Mouse (Mus musculus): Measurements from ENCODE around the gene Cd4.
A peak's percentile ranks its signal among the peaks of the same experiment; 100 is the strongest.

Gene Cd4

DNA sequence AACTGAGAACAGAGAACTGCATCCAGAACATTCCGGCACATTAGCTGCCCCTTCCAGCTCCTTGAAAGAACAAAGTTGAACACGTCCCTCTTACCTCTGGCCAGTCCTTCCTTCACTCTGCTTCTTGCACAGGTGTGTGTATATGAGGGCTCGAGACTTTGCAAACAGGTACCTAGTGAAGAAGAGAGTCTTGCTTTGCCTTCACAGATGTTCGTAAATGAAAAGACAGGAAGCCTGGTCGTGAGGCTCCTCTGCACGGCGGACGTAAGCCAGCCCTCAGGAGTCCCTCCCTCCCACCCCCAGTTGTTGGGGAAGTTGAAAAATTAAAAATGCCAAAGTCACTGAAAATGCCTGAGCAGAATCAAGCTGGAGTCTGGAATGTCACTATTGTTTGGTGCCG lies at the start of gene Cd4:
Cd4 (minus strand) TSS at position 236 of the 400 bp plus-strand sequence.
- Histone ChIP-seq H3K27me3 (ENCODE audit: control insufficient read depth, insufficient read depth, low read length, poor library complexity, severe bottlenecking) (no peaks in the 10 kb centered on the region), H3K36me3 (ENCODE audit: control insufficient read depth, insufficient read depth, low read length, poor library complexity, severe bottlenecking) (no peaks in the 10 kb centered on the region)
- no peak for DNase-seq (ENCODE audit: low read depth, low spot score)

DNA sequence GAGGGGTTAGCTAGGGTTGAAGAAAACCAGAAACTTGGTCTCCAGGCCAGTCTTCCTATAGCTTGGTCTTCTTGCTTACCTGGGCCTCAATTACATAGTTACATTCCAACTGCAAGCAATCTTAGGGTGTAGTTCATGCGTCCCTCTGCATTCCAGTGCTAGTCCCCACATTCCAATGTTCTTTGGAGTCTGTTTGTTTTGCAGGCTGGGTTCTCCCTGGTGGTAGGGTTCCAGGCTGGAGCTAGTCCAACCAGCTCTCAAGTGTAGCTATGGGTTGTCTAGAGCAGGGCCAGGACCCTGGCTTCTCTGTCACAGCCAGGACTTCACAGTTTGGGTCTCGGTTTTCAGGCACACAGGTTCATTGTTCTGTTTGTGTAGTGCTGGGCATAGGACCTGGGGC lies 49.5 kb upstream of the Cd4 start:
- Histone ChIP-seq H3K36me3 (ENCODE audit: control insufficient read depth, insufficient read depth, low read length, poor library complexity, severe bottlenecking) (peaks cover 11% of the 10 kb centered on the region), H3K27me3 (ENCODE audit: control insufficient read depth, insufficient read depth, low read length, poor library complexity, severe bottlenecking) (no peaks in the 10 kb centered on the region; the same call in 1 of the 2 replicates)
- no peak for DNase-seq (ENCODE audit: low read depth, low spot score)

DNA sequence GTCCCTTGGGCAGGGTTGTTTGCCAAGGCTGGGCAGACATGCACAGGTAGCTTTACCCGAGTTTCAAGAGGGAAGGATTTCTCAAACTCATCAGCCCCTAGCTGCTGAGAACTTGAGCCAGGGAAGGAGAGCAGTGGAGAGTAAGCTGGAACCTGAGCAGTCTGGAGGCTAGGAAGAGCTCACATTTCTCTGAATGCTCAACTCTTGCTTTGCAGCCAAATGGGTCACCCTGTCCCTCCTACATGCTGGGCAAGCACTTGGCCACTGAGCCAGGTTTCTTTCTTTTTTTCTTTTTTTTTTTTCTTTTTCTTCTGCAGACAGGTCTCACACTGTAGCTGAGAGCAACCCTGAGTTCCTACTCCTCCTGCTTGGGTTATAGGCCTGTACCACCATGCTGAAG lies 48.7 kb upstream of the Cd4 start:
- Histone ChIP-seq H3K36me3 (ENCODE audit: control insufficient read depth, insufficient read depth, low read length, poor library complexity, severe bottlenecking) (peaks cover 11% of the 10 kb centered on the region), H3K27me3 (ENCODE audit: control insufficient read depth, insufficient read depth, low read length, poor library complexity, severe bottlenecking) (no peaks in the 10 kb centered on the region; the same call in 1 of the 2 replicates)
- DNase-seq (ENCODE audit: low read depth, low spot score) = no peak

DNA sequence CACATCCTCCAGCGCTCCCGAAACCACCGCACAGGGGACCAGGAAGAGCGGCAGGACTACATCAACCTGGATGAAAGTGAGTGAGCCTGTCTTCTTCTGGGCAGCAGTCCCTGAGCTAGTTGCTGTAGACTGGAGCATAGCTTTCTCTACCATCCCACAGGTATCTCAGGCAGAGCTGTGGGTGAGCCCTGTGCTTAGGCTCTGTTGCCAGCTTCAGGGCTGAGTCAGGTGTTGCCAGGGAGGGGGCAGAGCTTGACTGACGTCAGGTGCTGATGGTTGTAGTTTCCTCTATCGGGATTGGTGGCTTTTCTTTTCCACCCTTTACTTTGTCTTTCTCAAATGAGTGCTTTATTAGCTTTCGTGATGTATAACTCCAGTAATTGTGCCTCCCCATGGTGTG lies 46.6 kb upstream of the Cd4 start:
- H3K27me3 ChIP-seq (ENCODE audit: control insufficient read depth, insufficient read depth, low read length, poor library complexity, severe bottlenecking) = no peaks in the 10 kb centered on the region; the same call in 1 of the 2 replicates
- H3K36me3 ChIP-seq (ENCODE audit: control insufficient read depth, insufficient read depth, low read length, poor library complexity, severe bottlenecking) = peaks cover 11% of the 10 kb centered on the region
- no peak for DNase-seq (ENCODE audit: low read depth, low spot score)

DNA sequence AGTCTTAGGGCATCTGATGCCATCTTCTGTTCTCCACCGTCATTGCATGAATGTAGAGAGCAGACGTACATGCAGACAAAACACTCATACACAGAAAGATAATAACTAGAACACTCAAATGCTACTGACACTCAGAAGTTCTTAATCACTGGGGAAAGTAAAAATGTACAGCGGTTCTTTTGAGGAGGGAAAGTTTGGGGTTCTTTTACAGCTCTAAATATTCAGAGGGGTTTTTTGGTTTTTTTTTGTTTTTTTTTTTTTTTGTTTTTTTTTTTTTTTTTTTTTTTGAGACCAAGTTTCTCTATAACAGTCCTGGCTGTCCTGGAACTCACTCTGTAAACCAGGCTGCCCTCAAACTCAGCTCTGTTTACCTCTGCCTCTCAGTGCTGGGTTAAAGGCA lies 45.1 kb upstream of the Cd4 start:
- H3K36me3 ChIP-seq (ENCODE audit: control insufficient read depth, insufficient read depth, low read length, poor library complexity, severe bottlenecking) = peaks cover 11% of the 10 kb centered on the region
- H3K27me3 ChIP-seq (ENCODE audit: control insufficient read depth, insufficient read depth, low read length, poor library complexity, severe bottlenecking) = no peaks in the 10 kb centered on the region; the same call in 1 of the 2 replicates
- no peak for DNase-seq (ENCODE audit: low read depth, low spot score)

DNA sequence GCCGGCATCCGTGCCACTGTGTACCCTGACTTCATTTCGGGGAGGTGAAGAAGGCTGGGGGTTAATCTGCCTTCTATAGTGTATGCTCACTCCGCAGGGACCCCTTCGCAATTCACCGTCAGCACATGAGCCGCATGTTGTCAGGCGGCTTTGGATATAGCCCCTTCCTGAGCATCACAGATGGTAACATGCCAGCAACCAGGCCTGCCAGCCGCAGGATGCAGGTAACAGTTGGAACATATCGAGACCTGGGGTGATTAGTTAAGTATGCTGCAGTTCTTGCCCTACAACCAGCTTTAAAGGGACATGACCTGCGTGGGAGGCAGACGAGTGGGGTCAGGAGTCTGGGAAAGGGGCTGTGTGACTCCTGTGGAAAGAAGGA lies 44.3 kb upstream of the Cd4 start:
- DNase-seq (ENCODE audit: low read depth, low spot score) = no peak

DNA sequence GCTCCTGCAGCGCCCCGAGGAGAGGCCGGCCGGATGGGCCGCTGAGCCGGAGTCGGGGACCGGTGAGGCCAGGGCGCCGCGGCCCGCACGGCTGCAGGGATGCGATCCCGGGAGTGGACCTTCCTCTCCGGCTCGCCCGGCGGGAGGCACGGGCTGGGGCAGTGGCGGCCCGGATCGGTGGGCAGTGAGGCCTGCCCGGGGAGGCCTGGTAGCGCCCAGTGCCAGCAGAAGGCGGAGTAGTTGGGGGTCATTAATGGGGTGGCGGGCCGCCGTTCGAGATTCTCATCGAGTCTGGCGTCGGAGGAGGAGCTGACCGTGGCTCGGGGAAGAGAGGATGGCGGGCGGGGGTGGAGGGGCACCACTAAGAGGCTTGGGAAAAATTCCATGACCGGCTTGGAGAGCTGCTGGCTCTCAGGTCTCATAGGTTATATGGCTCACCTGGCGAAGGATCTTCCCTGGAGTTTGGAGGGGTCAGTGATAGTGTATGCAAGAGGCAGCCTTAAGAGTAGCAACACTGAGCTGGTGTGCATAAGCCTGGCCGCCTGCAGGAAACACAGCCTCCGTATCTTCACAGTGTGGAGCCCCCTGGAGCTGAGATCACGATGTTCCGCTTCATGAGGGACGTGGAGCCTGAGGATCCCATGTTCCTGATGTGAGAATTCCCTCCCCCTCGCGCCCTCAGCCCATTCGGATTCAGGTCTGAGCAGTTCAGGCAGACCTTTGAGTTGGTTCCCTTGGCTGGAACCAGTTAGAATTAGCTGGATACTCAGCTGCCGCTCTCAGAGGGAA lies 43.7 kb upstream of the Cd4 start:
- peak; percentile 32 for DNase-seq (ENCODE audit: low read depth, low spot score)
- Histone ChIP-seq H3K27me3 (ENCODE audit: control insufficient read depth, insufficient read depth, low read length, poor library complexity, severe bottlenecking) (no peaks in the 10 kb centered on the region; the same call in 1 of the 2 replicates), H3K36me3 (ENCODE audit: control insufficient read depth, insufficient read depth, low read length, poor library complexity, severe bottlenecking) (peaks cover 11% of the 10 kb centered on the region)

More for the DNA sequence above, 44.3 kb upstream of the Cd4 start:
- H3K36me3 ChIP-seq (ENCODE audit: control insufficient read depth, insufficient read depth, low read length, poor library complexity, severe bottlenecking) = peaks cover 11% of the 10 kb centered on the region
- no peaks in the 10 kb centered on the region; the same call in 1 of the 2 replicates for H3K27me3 ChIP-seq (ENCODE audit: control insufficient read depth, insufficient read depth, low read length, poor library complexity, severe bottlenecking)

DNA sequence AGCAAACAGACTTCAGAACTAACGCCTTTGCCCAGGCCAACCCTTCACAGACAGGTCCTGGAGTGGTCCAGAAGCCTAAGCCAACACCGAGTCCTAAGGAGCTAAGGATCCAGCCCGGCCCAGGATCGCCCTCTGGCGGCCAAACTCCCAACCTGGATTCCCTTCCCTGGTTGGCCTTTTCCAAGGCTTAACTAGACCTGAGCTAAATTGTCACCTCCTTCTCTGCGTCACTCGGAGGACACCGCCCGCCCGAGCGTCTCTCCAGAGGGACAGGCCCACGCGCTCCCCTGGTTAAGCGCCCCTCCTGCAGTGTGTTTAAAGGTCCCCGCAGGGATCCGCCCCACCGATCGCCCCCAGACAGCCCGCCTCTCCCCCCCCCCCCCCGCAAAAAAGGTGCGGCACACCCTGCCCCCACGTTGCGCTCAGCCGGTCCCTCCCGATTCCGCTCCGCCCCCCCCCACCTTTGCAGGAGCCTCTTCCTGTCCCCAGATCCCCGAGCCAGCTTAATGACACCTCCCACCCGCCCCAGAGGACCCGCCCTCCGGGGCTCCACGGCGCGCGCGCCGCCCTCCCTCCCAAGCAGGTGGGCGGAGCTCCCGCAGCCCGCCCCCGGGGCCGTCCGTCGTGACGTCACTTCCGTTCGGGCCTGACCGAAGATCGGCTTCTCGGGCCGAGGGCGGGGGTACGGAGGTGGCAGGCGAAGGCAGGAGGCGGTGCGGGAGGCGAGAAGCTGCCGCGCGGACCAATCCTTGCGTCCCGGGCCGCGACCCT lies 42.9 kb upstream of the Cd4 start, which contains the start of gene Mlf2:
Mlf2 (plus strand) TSS at position 633 of the 771 bp plus-strand sequence.
- DNase-seq (ENCODE audit: low read depth, low spot score) = peak; percentile 98
- peaks cover 9% of the 10 kb centered on the region for H3K36me3 ChIP-seq (ENCODE audit: control insufficient read depth, insufficient read depth, low read length, poor library complexity, severe bottlenecking)

DNA sequence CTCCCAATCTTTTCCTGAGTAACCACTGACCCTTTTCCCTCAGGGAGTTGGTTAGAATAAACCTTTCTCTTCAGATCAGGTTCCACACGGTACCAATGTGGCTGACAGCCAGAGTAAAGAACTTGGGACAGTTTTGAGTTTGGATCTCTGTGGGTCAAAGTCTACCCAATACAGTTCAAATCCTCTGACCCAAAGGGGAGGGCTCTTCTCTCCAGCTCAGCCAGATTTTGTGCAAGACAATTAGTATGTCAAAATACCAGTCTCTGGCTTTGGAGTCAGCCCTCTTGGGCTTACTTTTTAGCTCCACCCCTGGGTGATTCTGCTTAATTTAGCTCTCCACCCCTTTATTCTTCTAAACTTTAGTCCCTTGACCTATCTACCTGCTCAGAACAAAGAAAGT lies 42.2 kb upstream of the Cd4 start:
- DNase-seq (ENCODE audit: low read depth, low spot score) = no peak
- peaks cover 9% of the 10 kb centered on the region for H3K36me3 ChIP-seq (ENCODE audit: control insufficient read depth, insufficient read depth, low read length, poor library complexity, severe bottlenecking)
- no peaks in the 10 kb centered on the region; the same call in 1 of the 2 replicates for H3K27me3 ChIP-seq (ENCODE audit: control insufficient read depth, insufficient read depth, low read length, poor library complexity, severe bottlenecking)

More for the DNA sequence above, 42.9 kb upstream of the Cd4 start, which contains the start of gene Mlf2:
- H3K27me3 ChIP-seq (ENCODE audit: control insufficient read depth, insufficient read depth, low read length, poor library complexity, severe bottlenecking) = no peaks in the 10 kb centered on the region; the same call in 1 of the 2 replicates

DNA sequence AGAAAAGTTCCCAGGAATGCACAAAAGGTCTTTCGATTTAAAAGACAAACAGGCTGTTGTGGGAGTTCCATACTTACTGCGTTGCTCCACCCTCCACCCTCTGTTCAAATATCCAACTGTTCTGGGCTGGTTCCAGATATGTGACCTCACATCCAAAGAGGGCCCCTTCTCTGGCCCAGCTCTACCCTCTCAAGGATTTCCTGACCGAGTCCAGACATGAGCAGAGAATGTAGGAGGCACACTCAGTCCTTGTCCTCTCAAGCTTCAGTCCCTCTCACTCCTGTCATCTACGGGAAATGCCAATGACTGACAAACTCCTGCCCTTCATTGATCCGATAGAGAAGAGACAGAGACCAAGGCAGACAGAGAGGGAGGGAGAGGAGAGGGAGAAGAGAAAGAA lies 37.9 kb upstream of the Cd4 start:
- no peak for DNase-seq (ENCODE audit: low read depth, low spot score)
- Histone ChIP-seq H3K27me3 (ENCODE audit: control insufficient read depth, insufficient read depth, low read length, poor library complexity, severe bottlenecking) (no peaks in the 10 kb centered on the region; the same call in 1 of the 2 replicates), H3K36me3 (ENCODE audit: control insufficient read depth, insufficient read depth, low read length, poor library complexity, severe bottlenecking) (no peaks in the 10 kb centered on the region)

DNA sequence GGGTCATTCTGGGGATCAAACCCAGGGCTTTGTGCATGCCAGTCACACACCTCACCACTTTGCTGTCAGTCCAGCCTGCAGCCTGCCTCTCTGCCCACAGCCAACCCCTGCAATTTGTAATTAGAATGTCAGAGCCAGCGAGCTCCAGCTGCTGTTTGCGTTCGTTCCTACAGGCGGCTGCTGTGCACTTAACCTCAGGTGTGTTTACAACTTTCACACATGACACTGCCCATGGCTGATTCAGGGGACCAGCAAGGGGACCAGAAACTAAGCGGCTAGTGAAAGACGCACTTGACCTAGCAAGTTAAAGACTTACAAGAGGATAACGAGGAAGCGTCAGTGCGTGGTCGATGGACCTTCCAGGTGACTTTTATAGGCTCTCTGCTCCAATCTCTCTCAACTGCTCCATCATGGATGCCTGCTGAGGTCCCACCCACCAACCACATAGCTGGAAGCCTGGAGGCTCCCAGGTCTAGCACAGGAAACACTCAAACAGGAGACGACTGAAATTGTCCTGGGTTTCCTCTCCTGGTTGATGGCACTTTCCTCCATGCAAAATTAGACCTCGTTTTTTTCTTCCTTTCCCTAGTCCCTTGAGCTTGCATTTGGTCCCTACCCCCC lies 37.3 kb upstream of the Cd4 start:
- no peaks in the 10 kb centered on the region for H3K36me3 ChIP-seq (ENCODE audit: control insufficient read depth, insufficient read depth, low read length, poor library complexity, severe bottlenecking)
- no peaks in the 10 kb centered on the region; the same call in 1 of the 2 replicates for H3K27me3 ChIP-seq (ENCODE audit: control insufficient read depth, insufficient read depth, low read length, poor library complexity, severe bottlenecking)
- DNase-seq (ENCODE audit: low read depth, low spot score) = no peak

DNA sequence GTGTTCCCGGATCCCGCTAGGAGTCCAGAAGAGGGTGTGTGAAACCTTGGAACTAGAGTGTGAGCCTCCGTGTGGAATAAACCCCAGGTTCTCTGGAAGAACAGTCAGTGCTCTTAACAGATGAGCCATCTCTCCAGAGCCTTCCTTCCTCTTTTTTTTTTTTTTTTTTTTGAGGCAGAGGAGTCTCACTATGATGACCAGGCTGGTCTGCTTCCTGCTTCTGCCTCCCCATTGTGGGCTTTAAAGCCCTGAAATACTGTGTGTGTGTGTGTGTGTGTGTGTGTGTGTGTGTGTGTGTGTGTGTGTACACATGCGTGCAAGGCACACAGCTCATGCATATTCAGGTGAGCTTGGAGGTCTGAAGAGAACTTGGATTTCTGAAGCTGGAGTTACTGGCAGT lies 33.5 kb upstream of the Cd4 start:
- Histone ChIP-seq H3K27me3 (ENCODE audit: control insufficient read depth, insufficient read depth, low read length, poor library complexity, severe bottlenecking) (no peaks in the 10 kb centered on the region; the same call in 1 of the 2 replicates), H3K36me3 (ENCODE audit: control insufficient read depth, insufficient read depth, low read length, poor library complexity, severe bottlenecking) (no peaks in the 10 kb centered on the region)
- DNase-seq (ENCODE audit: low read depth, low spot score) = peak; percentile 52

DNA sequence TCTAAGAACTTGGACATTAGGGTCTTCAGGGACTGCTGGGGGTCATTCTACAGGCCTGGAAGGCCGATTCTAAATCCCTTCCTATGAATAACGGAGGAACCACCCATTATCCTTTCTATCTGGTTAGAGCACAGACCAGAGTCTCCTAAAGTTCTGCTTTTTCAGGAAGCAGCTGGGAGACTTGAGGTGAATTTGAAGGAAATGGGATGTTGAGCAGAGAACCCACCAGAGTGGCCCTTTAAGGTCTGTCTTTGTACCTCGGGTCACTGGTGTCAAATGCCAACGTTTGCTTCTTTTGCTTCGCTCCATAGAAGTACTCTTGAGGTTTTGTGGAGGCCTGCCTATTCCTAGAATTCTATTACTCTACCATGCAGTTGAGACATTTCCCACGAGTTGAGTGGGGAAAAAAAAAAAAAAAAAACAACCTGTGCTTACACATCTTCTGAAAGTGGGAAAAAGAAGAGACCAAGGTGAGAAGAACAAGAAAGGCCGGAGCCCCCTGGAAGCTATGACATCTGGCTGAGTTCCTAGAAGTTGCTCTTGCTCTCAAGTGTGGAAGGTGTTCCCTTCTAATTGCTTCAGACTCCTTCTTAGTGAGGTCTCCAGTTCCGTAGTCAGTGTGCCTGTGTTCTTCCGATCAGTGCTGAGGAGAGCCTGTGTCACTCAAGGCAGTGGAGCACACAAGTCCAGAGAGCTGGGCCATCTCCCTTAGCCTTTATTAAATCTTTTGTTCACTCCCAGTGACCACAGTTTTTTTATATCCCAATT lies 32.5 kb upstream of the Cd4 start:
- DNase-seq (ENCODE audit: low read depth, low spot score) = no peak

DNA sequence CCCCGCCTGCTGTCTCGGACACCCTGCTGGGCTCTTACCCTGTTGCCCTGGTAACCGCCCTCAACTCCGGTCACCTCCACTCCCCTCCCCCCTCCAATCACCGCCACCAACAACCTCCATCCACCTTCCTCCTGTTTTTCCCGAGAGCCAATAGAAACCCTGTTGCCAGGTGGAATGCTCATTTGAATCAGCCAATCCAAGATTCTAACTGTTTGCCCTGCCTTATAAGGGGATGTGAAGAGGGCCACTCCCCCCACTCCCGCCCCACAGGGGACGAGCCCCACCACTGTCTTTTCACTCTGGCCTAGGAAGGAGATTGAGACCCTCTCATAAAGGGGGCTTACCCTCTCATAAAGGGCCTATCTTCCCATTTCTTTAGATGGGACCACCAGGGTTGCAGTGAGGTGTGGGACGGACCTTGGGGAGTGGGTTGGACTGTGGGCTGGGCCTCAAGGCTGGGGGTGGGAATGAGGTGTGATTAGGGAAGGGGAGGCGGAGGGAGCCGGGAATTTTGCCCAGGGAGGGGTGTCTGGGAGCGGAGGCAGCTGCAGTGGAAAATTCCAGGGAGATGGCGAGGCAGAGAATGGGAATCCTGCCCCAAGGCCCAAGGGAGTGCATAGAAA lies 31.8 kb upstream of the Cd4 start, which contains the start of gene Ptms:
Ptms (minus strand) TSS at position 409 of the 623 bp plus-strand sequence.
- Histone ChIP-seq H3K36me3 (ENCODE audit: control insufficient read depth, insufficient read depth, low read length, poor library complexity, severe bottlenecking) (no peaks in the 10 kb centered on the region), H3K27me3 (ENCODE audit: control insufficient read depth, insufficient read depth, low read length, poor library complexity, severe bottlenecking) (no peaks in the 10 kb centered on the region)
- peak; percentile 84 for DNase-seq (ENCODE audit: low read depth, low spot score)

More for the DNA sequence above, 32.5 kb upstream of the Cd4 start:
- Histone ChIP-seq H3K27me3 (ENCODE audit: control insufficient read depth, insufficient read depth, low read length, poor library complexity, severe bottlenecking) (no peaks in the 10 kb centered on the region), H3K36me3 (ENCODE audit: control insufficient read depth, insufficient read depth, low read length, poor library complexity, severe bottlenecking) (no peaks in the 10 kb centered on the region)
